Mouse (Mus musculus) right cerebral cortex, postnatal 36 days (tissue): ENCODE results near the gene Mylk.
"Not testable (repeated sequence)": the region's sequence is repeated elsewhere in the genome, so short reads cannot be mapped to it uniquely, and the experiment has no call there.

ENCODE experiments used
- DNase-seq, 2 experiments: peaks; one replicate each; pipeline ENCODE4 v3.0.0; 2022; ENCODE audit warnings: low spot score in 2 of 2, mixed read lengths in 1 of 2

Mylk gene

GRCm38 (mm10) chr16:34768436-34768835 is 23.4 kb downstream of the Mylk start:
- DNase-seq: no peak

DNA sequence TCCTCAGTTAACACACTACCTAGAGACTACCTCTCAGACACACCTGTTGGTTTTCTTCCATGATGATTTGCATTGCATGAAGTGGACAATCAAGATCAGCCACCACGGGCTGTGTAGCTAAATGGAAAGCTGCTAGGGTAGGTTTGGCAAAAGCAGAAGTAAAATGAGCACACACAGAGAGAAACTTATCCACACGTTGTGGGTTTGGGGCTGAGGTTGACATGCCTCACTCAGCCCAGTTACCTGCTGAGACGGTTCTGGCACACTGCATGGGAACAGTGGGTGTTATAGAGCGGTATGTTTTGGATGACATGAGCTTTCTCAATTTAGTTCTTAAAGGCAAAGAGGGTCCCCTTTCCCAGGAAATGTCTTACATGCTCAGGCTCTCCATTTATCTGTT is 25.1 kb downstream of the Mylk start:
- DNase-seq: no peak

GRCm38 (mm10) chr16:34772445-34773032 is 27.5 kb downstream of the Mylk start:
- no peak for DNase-seq

- no peak for DNase-seq
These were observed 37.4 kb downstream of the Mylk start for GRCm38 (mm10) chr16:34782442-34782841.

- no peak for DNase-seq
These were observed 38.5 kb downstream of the Mylk start for GRCm38 (mm10) chr16:34783536-34783935.

DNA sequence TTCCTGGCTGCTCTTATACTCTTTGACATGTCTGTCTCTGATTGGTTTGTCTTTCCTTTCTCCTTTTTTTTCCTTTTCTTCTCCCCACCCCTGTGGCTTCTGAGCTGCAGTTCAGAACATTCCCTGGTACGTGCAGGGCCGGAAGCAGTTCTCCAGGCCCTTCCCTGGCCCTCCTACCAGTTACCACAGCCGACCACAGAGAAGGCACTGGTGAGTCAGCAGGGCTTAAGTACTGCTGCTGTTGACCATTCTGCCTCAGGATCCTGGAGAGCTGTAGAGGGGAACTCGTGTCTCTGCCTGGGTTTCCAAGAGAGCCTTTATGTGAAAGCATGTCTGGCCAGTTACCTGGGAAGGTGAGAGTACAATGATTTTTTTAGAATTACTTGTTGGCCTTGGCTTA is 39.7 kb downstream of the Mylk start:
- no peak for DNase-seq

DNA sequence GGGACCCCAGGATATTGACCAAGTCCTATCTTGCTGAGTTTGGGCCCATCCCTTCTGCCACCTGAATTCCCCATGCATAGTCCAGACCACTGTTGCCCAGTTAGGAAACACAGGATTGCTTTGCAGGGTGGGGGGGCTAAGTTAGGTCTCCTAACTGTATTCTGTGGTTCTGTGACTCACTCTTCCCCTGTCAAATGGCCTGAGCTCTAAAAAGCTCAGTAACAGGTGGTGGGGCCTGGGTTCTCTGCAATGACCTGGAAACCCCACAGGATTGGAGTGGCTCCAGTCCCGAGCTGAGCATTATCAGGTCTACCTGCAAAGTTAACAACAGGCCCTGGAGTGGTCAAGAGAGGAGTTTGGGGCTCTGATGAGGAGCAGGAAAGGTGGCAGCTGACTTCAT is 47.5 kb downstream of the Mylk start:
- no peak for DNase-seq

DNA sequence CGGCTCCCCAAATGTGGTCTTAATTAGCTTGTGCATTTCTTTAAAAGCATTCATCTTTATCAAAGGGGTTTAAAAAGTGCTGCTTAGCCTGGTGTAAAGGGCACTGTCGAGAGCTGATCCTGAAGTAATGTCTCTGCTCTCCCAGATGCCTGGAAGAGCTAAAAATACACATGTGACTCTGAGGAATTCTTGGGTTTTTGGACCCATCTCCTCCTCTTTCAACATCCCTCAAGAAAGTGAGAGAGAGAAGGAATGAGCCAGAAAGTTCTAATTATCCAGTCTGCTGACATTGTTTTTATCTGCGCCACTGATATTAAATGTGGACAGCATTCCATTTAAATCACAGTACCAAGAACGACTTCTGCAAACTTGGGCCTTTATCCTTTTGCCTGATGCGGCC is 48.0 kb downstream of the Mylk start:
- no peak for DNase-seq

- no peak for DNase-seq
These were observed 56.2 kb downstream of the Mylk start for GRCm38 (mm10) chr16:34801222-34801621.

DNA sequence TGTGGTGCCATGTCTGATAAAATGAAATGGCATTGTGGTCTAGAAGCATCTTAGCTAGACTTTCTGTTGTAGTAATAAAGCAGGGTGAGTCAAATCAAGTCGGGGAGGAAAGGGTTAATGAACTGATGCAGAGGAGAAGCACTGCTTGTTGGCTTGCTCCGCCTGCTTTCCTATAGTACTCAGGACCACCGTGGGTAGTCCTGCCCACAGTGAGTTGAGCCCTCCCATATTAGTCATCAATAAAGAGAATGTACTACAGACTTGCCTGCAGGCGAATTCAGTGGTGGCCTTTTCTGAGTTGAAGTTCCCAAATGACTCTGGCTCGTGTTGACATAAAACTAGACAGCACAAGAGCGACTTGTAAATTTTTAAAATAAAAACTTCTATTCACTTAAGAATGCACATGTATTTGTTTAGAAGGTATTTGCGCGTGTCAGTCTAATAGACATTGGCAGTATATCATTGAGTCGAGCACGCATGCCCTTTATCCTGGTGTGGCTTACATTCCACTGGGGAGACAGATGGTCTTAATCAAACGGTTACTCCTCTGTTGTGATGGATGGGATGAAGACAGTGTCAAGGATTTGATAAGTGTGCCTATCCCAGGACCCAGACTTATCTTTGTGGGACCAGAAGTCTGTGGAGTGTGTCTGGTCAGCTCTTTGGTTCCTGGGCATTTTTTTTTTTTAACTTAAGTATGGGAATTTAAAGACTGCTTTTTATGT is 59.4 kb downstream of the Mylk start:
- no peak for DNase-seq

DNA sequence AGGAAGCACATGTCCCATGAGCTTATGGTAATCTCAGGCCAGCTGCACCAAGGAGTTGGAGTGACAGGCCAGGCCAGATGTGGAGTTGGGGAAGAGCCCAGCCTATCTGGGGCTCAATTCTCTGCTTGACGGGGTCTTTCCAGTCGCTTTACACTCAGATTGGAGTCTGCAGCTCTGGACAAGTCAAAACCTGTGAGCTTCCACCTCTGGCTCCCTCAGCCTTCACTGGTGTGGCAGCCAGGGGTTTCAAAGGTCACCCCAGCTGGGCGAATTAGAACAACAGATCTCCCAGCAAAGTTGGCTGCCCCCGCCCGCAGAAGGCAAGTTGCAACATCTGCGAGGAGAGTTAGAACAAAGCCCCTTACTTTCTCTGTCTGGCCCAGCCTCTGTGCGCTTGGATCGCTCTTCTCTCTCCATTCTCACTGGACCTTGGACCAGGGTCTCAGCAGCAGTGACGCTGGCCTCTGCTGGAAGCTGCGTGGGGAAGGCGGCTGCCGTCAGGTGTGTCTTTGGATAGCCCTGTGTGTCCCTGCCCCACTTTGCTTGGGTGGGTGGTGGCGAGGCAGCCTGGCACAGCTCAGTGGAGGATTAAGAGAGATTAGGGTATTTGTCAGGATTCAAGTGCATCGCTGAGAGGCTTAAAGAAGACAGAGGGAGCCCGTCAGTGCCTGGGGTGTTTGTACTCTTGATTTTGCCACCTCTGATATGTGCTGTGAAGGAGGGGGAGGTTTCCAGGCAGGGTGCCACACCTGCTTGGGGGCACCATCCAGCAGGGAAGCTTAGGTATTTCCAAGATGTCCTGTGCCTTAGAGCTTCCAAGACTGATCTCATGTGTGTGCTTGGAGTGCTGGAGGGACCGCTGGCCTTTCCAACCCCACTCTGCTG is 62.1 kb downstream of the Mylk start:
- DNase-seq: no peak

GRCm38 (mm10) chr16:34807768-34808275 is 62.8 kb downstream of the Mylk start:
- DNase-seq: no peak

GRCm38 (mm10) chr16:34812165-34812564 is 67.2 kb downstream of the Mylk start:
- no peak for DNase-seq

GRCm38 (mm10) chr16:34813161-34813560 is 68.2 kb downstream of the Mylk start:
- not testable (repeated sequence) for DNase-seq

DNA sequence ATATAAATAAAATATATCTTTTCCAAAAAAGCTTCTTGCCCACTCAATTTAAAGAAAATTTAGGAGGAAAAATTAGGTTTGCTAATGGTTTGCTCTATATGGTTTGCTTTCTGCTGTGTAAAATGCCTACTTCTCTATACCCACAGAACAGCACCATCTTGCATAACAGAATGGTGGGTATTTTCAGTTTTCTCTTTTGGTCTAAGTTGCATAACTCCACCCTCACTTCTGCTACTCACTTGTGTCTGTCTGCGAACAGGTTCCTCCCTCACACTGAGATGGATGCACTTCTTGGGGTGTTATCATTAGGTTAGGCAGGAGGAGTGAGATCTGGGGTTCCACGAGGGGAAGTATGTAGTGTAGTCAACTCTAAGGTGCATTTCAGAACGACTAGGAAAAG is 68.6 kb downstream of the Mylk start:
- DNase-seq: no peak

GRCm38 (mm10) chr16:34814612-34815011 is 69.6 kb downstream of the Mylk start:
- DNase-seq: no peak

DNA sequence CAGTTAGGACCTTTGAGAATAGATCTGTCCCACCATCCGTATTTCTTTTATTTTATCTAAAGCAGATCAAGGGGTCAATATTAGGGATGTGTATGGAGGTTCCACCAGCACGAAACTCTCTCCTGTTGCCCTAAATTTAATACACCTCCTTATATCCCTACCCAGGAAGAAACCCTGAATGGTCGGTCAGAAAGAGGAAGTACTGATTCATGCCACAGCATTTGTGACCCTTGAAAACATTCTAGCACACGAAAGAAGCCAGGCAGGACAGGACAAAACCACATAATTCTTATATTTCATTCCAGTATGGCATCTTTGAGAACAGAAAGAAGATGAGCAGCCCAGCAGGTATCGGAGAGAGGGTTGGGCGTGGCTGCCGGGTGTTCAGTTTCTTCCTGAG is 71.5 kb downstream of the Mylk start:
- DNase-seq: no peak

GRCm38 (mm10) chr16:34825111-34825744 is 80.2 kb downstream of the Mylk start:
- DNase-seq: no peak

- DNase-seq: no peak
These were observed 89.5 kb downstream of the Mylk start for GRCm38 (mm10) chr16:34834477-34834876.

GRCm38 (mm10) chr16:34839004-34839703 is 94.1 kb downstream of the Mylk start:
- DNase-seq: no peak

DNA sequence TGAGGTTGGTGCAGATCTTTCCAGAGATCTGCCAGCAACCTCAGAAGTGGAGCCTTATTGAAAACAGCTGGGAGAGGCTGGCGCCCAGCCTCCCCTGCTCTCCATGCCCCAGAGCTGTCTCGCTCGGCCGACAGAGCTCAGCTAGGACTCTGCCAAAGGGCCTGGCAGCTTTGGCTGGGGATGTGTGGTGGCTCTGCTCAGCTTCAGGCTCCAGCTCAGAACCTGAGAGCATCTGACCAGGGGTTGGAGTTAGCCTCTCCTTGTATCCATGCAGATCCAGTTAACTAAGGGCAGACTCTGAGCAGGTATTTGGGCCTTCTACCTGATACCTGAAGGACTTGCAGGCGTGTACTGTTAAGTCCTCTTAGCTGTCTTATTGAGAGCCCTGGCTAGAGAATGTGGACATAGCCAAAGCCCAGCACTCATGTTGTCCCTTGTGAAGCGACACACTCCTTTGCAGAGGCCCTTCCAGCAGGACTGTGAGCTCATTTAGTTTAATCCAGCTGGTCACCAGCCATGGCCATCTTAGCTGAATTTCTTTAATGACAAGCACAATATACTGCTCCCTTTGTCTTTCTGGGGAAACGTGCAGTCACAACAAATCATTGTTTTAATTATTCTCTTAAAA is 94.8 kb downstream of the Mylk start:
- no peak for DNase-seq
